Mouse (Mus musculus) liver, adult (tissue): Measurements from ENCODE around the gene Rnh1.

ENCODE experiments used
- GATA4 ChIP-seq: IDR thresholded peaks from 2 replicates; pipeline ENCODE4 v1.6.1; 2014; ENCODE audit warnings: mild to moderate bottlenecking, low read length; ENCODE audit not compliant: insufficient replicate concordance

Gene Rnh1

GRCm38 (mm10) chr7:141145403-141145802 is 27.3 kb downstream of the Rnh1 start:
- no peak for TF ChIP-seq GATA4

- no peak for TF ChIP-seq GATA4
Observed at GRCm38 (mm10) chr7:141144650-141145049, 28.0 kb downstream of the Rnh1 start.

DNA sequence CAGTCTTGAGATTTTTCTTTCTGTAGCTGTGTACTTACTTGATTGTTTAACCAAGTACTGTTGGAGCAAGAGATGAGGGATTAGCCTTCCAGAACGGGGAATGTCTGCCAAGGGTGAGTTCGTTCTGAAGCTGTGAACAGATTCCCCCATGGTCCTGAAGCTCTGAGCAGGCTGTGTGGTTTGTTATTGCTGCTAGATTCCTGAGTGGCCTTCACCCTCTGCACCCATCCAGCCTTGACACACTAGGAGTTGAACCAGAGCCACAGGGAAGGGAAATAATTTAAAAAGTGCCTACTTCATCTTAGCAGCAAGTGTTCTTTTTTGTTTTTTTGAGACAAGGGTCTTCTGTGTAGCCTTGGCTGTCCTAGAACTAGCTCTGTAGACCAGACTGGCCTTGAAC is 28.8 kb downstream of the Rnh1 start:
- no peak for TF ChIP-seq GATA4

GRCm38 (mm10) chr7:141143112-141143511 is 29.5 kb downstream of the Rnh1 start:
- TF ChIP-seq GATA4, result no peak

- TF ChIP-seq GATA4, result no peak
Observed at GRCm38 (mm10) chr7:141141326-141141725, 31.3 kb downstream of the Rnh1 start.

GRCm38 (mm10) chr7:141131904-141132755 is 40.5 kb downstream of the Rnh1 start:
- TF ChIP-seq GATA4, result no peak

GRCm38 (mm10) chr7:141131024-141131820 is 41.4 kb downstream of the Rnh1 start:
- TF ChIP-seq GATA4, result no peak

GRCm38 (mm10) chr7:141123517-141123856 is 49.2 kb downstream of the Rnh1 start:
- no peak for TF ChIP-seq GATA4

- no peak for TF ChIP-seq GATA4
Observed at GRCm38 (mm10) chr7:141122689-141123516, 49.8 kb downstream of the Rnh1 start.

DNA sequence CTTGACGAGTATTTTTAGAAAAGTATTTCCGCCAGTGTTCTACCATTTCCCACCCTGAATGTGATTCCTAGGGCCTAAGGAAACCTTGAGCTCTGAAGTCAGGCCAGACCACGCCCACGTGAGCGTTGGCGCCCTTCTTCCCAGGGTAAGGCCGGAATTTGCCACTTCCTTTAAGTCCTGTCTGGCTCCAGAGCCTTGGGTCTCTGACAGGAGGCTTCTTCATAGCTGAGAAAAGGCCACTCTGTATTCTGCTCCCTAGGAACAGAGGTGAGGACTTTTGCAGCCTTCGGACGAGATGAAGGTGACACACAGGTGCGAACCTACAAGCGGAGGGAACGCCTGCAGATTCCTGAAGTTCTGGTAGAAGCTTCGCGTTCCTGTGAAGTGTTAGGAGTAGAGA is 50.4 kb downstream of the Rnh1 start, which contains the start of gene Ptdss2:
Gene Ptdss2, plus strand, starts transcription at position 138 of the 400 bp plus-strand sequence.
- no peak for TF ChIP-seq GATA4

DNA sequence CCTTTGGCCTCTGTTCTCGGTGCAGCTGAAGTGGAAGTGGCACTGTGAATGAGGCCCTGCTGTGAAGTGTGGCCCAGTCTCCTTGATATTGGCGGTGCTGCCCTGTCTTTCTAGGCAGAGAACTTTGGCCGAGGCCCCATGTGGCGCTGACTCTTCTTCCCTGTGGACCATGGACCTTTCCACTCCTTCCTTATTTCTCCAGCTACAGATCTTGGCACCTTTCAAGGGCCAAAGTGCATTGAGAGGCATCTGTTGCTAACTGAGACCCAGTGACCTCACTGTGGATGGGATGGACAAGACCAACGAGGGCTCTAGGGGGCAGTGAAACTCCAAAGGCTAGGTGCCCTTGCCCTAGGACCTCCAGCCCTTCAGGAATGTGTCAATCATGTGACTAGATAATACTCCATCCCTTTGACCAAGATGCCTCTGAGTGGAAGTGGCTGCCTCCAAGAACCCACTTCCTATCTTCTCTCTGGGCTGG is 51.6 kb downstream of the Rnh1 start:
- TF ChIP-seq GATA4, result no peak

DNA sequence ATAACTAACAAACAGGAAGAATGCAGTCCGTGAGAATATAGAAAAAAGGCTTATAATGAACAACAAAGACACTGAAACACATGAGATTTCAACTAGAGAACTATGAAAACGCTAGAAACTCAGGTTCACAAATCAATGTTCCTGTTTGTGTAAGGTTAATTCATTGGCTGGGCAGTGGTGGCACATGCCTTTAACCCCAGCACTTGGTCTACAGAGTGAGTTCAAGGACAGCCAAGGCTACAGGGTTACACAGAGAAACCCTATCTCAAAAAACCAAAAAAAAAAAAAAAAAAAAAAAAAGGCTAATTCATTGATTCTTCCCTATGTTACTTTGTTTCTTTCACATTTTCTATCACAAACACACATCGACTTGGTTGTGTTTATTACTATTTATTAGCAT is 52.1 kb downstream of the Rnh1 start:
- TF ChIP-seq GATA4, result no peak

GRCm38 (mm10) chr7:141119487-141119886 is 53.2 kb downstream of the Rnh1 start:
- TF ChIP-seq GATA4, result no peak

GRCm38 (mm10) chr7:141117636-141118035 is 55.0 kb downstream of the Rnh1 start, which contains the start of gene Ano9:
Gene Ano9 (minus strand): TSS chr7:141117806.
- TF ChIP-seq GATA4, result no peak

DNA sequence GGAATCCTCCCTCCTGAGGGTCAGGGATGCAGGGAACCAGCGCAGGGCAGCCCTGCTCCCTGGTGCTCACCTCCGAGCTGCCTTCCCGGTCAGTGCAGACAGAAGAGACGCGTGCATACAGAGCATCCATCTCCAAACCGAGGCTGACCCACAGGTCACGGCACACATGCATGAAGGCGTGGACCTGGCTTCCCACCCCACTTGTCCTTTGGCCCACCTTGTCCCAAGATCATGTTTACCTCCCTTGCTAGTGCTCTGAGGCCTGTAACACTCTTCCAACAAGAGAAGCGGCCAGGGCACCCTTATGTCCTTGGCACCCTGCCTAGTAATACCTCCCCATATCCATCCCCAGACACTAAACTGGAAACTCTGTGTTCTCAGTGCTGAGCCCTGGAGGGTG is 56.8 kb downstream of the Rnh1 start:
- no peak for TF ChIP-seq GATA4
